Mouse (Mus musculus) embryonic facial prominence, embryonic 13.5 days (tissue): ENCODE measurements at regions not wholly inside any gene's neighbourhood (a gene's known extent, or its start where the extent isn't known, plus 50 kb on each side); places are given as distances from the start of the nearest gene placed in this dataset.

Experiments
- ATAC-seq: fragments of 200-750 bp; cut with Nextera tagmentation; 2 replicates; pipeline ENCODE4 v1.8.0; 2017; ENCODE audit warnings: low read depth; ENCODE audit not compliant: insufficient number of reproducible peaks, insufficient read depth, low FRiP score, low TSS enrichment
- H3K27ac ChIP-seq: fragments of 300-500 bp; sonication (generic); 2 replicates; pipeline ENCODE4 v1.5.1; 2015; ENCODE audit warnings: moderate library complexity, mild to moderate bottlenecking, inconsistent platforms
- H3K27me3 ChIP-seq: fragments of 300-500 bp; sonication (generic); 2 replicates; pipeline ENCODE4 v1.6.1; 2015; ENCODE audit warnings: mild to moderate bottlenecking, inconsistent platforms
- H3K36me3 ChIP-seq: fragments of 300-500 bp; sonication (generic); 2 replicates; pipeline ENCODE4 v1.6.1; 2015; ENCODE audit warnings: mild to moderate bottlenecking, inconsistent platforms
- H3K4me1 ChIP-seq: fragments of 300-500 bp; sonication (generic); 2 replicates; pipeline ENCODE4 v1.6.1; 2015; ENCODE audit warnings: inconsistent platforms
- H3K4me2 ChIP-seq: fragments of 300-500 bp; sonication (generic); 2 replicates; pipeline ENCODE4 v1.6.1; 2015; ENCODE audit warnings: moderate library complexity, mild to moderate bottlenecking, inconsistent platforms
- H3K4me3 ChIP-seq: fragments of 300-500 bp; sonication (generic); 2 replicates; pipeline ENCODE4 v1.5.1; 2015; ENCODE audit warnings: mild to moderate bottlenecking, inconsistent platforms
- H3K9ac ChIP-seq: fragments of 300-500 bp; sonication (generic); 2 replicates; pipeline ENCODE4 v1.6.1; 2015; ENCODE audit warnings: mild to moderate bottlenecking, inconsistent platforms
- H3K9me3 ChIP-seq: fragments of 300-500 bp; sonication (generic); 2 replicates; pipeline ENCODE4 v1.6.1; 2016; ENCODE audit warnings: inconsistent platforms
- WGBS: fragments of 180-500 bp; shearing (Covaris S2); methylation state at CpG from one replicate; pipeline ENCODE4 v1.1.7; 2015; ENCODE audit warnings: mixed read lengths; 5-methylcytosine and 5-hydroxymethylcytosine counted together

- no peak overlapping the region for H3K9ac ChIP-seq
- no peak overlapping the region for H3K4me2 ChIP-seq
- WGBS: 81% methylated on average over 9 of the region's 9 CpGs
- H3K4me3 ChIP-seq: no peak overlapping the region
- no peaks in the 10 kb centered on the region for H3K9me3 ChIP-seq
- ATAC-seq: no peak
- no peaks in the 10 kb centered on the region for H3K27me3 ChIP-seq
- H3K27ac ChIP-seq: no peak overlapping the region
- H3K4me1 ChIP-seq: no peaks in the 10 kb centered on the region
- H3K36me3 ChIP-seq: no peaks in the 10 kb centered on the region
These were observed 293.0 kb downstream of the Lipi start for GRCm38 (mm10) chr16:75292736-75293428.

- Histone ChIP-seq H3K9ac (no peak overlapping the region), H3K27me3 (no peaks in the 10 kb centered on the region), H3K4me1 (no peaks in the 10 kb centered on the region), H3K36me3 (no peaks in the 10 kb centered on the region), H3K4me3 (no peak overlapping the region), H3K9me3 (no peaks in the 10 kb centered on the region), H3K27ac (no peak overlapping the region), H3K4me2 (no peak overlapping the region)
- no peak for ATAC-seq
- 41% methylated on average over 4 of the region's 4 CpGs for WGBS
These were observed 294.7 kb downstream of the Lipi start for GRCm38 (mm10) chr16:75291194-75291593.

GRCm38 (mm10) chr16:75287150-75287549, 298.7 kb downstream of the Lipi start:
- Histone ChIP-seq H3K36me3 (no peaks in the 10 kb centered on the region), H3K27ac (no peak overlapping the region), H3K4me3 (no peak overlapping the region), H3K27me3 (no peaks in the 10 kb centered on the region), H3K4me2 (no peak overlapping the region), H3K9me3 (no peaks in the 10 kb centered on the region), H3K4me1 (no peaks in the 10 kb centered on the region), H3K9ac (no peak overlapping the region)
- 88% methylated on average over 1 of the region's 1 CpGs for WGBS
- ATAC-seq: no peak

- H3K27ac ChIP-seq: no peak overlapping the region
- H3K4me3 ChIP-seq: no peak overlapping the region
- ATAC-seq: no peak
- 90% methylated on average over 2 of the region's 2 CpGs for WGBS
- no peaks in the 10 kb centered on the region for H3K27me3 ChIP-seq
- H3K36me3 ChIP-seq: no peaks in the 10 kb centered on the region
- no peaks in the 10 kb centered on the region for H3K9me3 ChIP-seq
- no peaks in the 10 kb centered on the region for H3K4me1 ChIP-seq
- no peak overlapping the region for H3K4me2 ChIP-seq
- no peak overlapping the region for H3K9ac ChIP-seq
These were observed 300.1 kb downstream of the Lipi start for GRCm38 (mm10) chr16:75285811-75286210.

GRCm38 (mm10) chr16:75263903-75264302, 322.0 kb downstream of the Lipi start:
- no peak overlapping the region for H3K4me2 ChIP-seq
- no peaks in the 10 kb centered on the region for H3K4me1 ChIP-seq
- H3K4me3 ChIP-seq: no peak overlapping the region
- no peaks in the 10 kb centered on the region for H3K36me3 ChIP-seq
- H3K27ac ChIP-seq: no peak overlapping the region
- H3K27me3 ChIP-seq: no peaks in the 10 kb centered on the region
- H3K9me3 ChIP-seq: no peaks in the 10 kb centered on the region
- no peak overlapping the region for H3K9ac ChIP-seq
- no peak for ATAC-seq
- WGBS: 64% methylated on average over 6 of the region's 6 CpGs

GRCm38 (mm10) chr16:75254981-75255380, 330.9 kb downstream of the Lipi start:
- WGBS: 86% methylated on average over 1 of the region's 1 CpGs
- H3K9me3 ChIP-seq: no peaks in the 10 kb centered on the region

GRCm38 (mm10) chr16:75249170-75249569, 336.7 kb downstream of the Lipi start:
- ATAC-seq: no peak
- no peak overlapping the region for H3K4me2 ChIP-seq
- no peak overlapping the region for H3K4me3 ChIP-seq
- no peaks in the 10 kb centered on the region for H3K36me3 ChIP-seq
- 15% methylated on average over 5 of the region's 5 CpGs for WGBS
- no peaks in the 10 kb centered on the region for H3K27me3 ChIP-seq
- H3K9me3 ChIP-seq: no peaks in the 10 kb centered on the region
- no peak overlapping the region for H3K27ac ChIP-seq
- H3K9ac ChIP-seq: no peak overlapping the region
- H3K4me1 ChIP-seq: no peaks in the 10 kb centered on the region

More at GRCm38 (mm10) chr16:75254981-75255380, 330.9 kb downstream of the Lipi start:
- Histone ChIP-seq H3K9ac (no peak overlapping the region), H3K36me3 (no peaks in the 10 kb centered on the region), H3K4me3 (no peak overlapping the region), H3K4me1 (no peaks in the 10 kb centered on the region), H3K27me3 (no peaks in the 10 kb centered on the region), H3K4me2 (no peak overlapping the region), H3K27ac (no peak overlapping the region)
- ATAC-seq: no peak

GRCm38 (mm10) chr16:75240383-75240782, 345.5 kb downstream of the Lipi start:
- H3K4me2 ChIP-seq: no peak overlapping the region
- H3K9ac ChIP-seq: no peak overlapping the region
- H3K27me3 ChIP-seq: no peaks in the 10 kb centered on the region
- no peak overlapping the region for H3K4me3 ChIP-seq
- H3K4me1 ChIP-seq: no peaks in the 10 kb centered on the region
- H3K9me3 ChIP-seq: no peaks in the 10 kb centered on the region
- ATAC-seq: no peak
- H3K27ac ChIP-seq: no peak overlapping the region
- H3K36me3 ChIP-seq: no peaks in the 10 kb centered on the region
- WGBS: 87% methylated on average over 2 of the region's 2 CpGs

GRCm38 (mm10) chr16:75232133-75232532, 353.7 kb downstream of the Lipi start:
- Histone ChIP-seq H3K36me3 (no peaks in the 10 kb centered on the region), H3K27ac (no peak overlapping the region), H3K4me3 (no peak overlapping the region), H3K9me3 (no peaks in the 10 kb centered on the region), H3K9ac (no peak overlapping the region), H3K27me3 (no peaks in the 10 kb centered on the region), H3K4me1 (no peaks in the 10 kb centered on the region), H3K4me2 (no peak overlapping the region)
- no peak for ATAC-seq
- WGBS: 93% methylated on average over 1 of the region's 1 CpGs

- no peaks in the 10 kb centered on the region for H3K4me1 ChIP-seq
- H3K27ac ChIP-seq: no peak overlapping the region
- H3K4me2 ChIP-seq: no peak overlapping the region
- H3K9ac ChIP-seq: no peak overlapping the region
- H3K27me3 ChIP-seq: no peaks in the 10 kb centered on the region
- ATAC-seq: no peak
- H3K9me3 ChIP-seq: no peaks in the 10 kb centered on the region
- 70% methylated on average over 2 of the region's 2 CpGs for WGBS
- H3K36me3 ChIP-seq: no peaks in the 10 kb centered on the region
- H3K4me3 ChIP-seq: no peak overlapping the region
These were observed 392.5 kb downstream of the Lipi start for GRCm38 (mm10) chr16:75193404-75193803.

- no peaks in the 10 kb centered on the region for H3K9me3 ChIP-seq
- no peaks in the 10 kb centered on the region for H3K27me3 ChIP-seq
- H3K27ac ChIP-seq: no peak overlapping the region
- no peak for ATAC-seq
- H3K36me3 ChIP-seq: no peaks in the 10 kb centered on the region
- H3K4me1 ChIP-seq: no peaks in the 10 kb centered on the region
- 92% methylated on average over 6 of the region's 6 CpGs for WGBS
- no peak overlapping the region for H3K9ac ChIP-seq
- no peak overlapping the region for H3K4me3 ChIP-seq
- H3K4me2 ChIP-seq: no peak overlapping the region
These were observed 395.5 kb downstream of the Lipi start for GRCm38 (mm10) chr16:75190316-75190715.

GRCm38 (mm10) chr16:75166040-75166439, 419.8 kb downstream of the Lipi start:
- no peak for ATAC-seq
- Histone ChIP-seq H3K27ac (no peak overlapping the region), H3K9me3 (no peaks in the 10 kb centered on the region), H3K36me3 (no peaks in the 10 kb centered on the region), H3K4me2 (no peak overlapping the region), H3K9ac (no peak overlapping the region), H3K27me3 (no peaks in the 10 kb centered on the region), H3K4me1 (no peaks in the 10 kb centered on the region), H3K4me3 (no peak overlapping the region)
- 84% methylated on average over 1 of the region's 1 CpGs for WGBS
